Comparison of ENCODE assay signal across 8 mouse cellular contexts in the genomic region with DNA sequence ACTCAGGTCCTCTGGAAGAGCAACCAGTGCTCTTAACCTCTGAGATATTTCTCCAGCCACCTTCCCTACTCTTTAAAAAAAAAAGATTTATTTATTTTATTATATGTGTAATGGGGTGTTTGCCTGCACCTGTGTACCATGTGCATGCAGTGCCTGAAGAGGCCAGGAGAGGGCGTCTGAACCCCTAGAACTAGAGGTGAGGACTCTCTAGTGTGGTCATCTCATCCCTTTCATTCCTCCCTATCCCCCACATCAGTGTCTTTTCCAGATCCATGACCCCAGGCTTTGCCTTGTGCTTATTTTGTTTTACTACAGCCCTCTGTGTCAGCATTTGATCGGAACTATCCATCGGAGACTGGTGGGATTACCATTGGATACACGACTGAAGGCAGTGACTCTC. TPM values are rescaled to one million over a fixed set of nuclear protein-coding genes. Genes with fewer than 3 reads are reported as not detected.
DNase-seq lines count a peak whose midpoint lies in the region; ATAC-seq lines count a peak whose summit lies in the region.
"Had no signal": no experiment of that assay in that cellular context is flagged by ENCODE, and none has a peak within 500 bp of the region (broad histone marks: within the 10 kb centered on the region; RNA-seq: fewer than 3 reads in every experiment).

No protein-coding gene starts in this region.

- 57% methylated on average over 4 of the region's 4 CpGs for WGBS in liver, embryonic 12.5 days (ENCODE audit: insufficient replicate concordance)

- H3K4me1 ChIP-seq in liver, embryonic 12.5 days = no peaks in the 10 kb centered on the region

- H3K9ac ChIP-seq in liver, embryonic 12.5 days = no peak overlapping the region

- DNase-seq in liver = peak; percentile 40
- DNase-seq in adrenal gland, postnatal 36 days = peak; percentile 19 to 42
- peak; percentile 68 to 86 for DNase-seq in cerebellum, postnatal 14 days
- DNase-seq in splenic B cell, adult 2 months (ENCODE audit: low read depth, low spot score) = peak; percentile 46
- no peak for DNase-seq in frontal cortex, postnatal 36 days (ENCODE audit: low spot score in 2 of 2)
- no peak for DNase-seq in layer of hippocampus, adult 8-10 months (ENCODE audit: low spot score in 2 of 2)

- H3K4me3 ChIP-seq in liver, embryonic 12.5 days = no peak overlapping the region

- H3K36me3 ChIP-seq in liver, embryonic 12.5 days = no peaks in the 10 kb centered on the region
- no peaks in the 10 kb centered on the region for H3K36me3 ChIP-seq in splenic B cell, adult 2 months (ENCODE audit: control insufficient read depth, insufficient read depth, low read length, poor library complexity, severe bottlenecking)

- no peak overlapping the region for H3K4me2 ChIP-seq in liver, embryonic 12.5 days

- H3K27me3 ChIP-seq in liver, embryonic 12.5 days (replicated peaks) = peaks cover 6% of the 10 kb centered on the region
- H3K27me3 ChIP-seq in splenic B cell, adult 2 months (ENCODE audit: control insufficient read depth, insufficient read depth, low read length, poor library complexity, severe bottlenecking) = no peaks in the 10 kb centered on the region

- no peak for ATAC-seq in liver, embryonic 12.5 days

- H3K27ac ChIP-seq in liver, embryonic 12.5 days = no peak overlapping the region

- no peaks in the 10 kb centered on the region for H3K9me3 ChIP-seq in liver, embryonic 12.5 days (replicated peaks)

RNA-seq across cellular contexts. Expression of a gene that starts 5.2 kb away (rescaled TPM):
- 0.04 and 0.08 TPM in 2 replicates for polyA plus RNA-seq in liver, embryonic 12.5 days (2016; fragmentation: Nextera tagmentation; extraction: Ambion mirVana)
- 1 to 10 TPM in 1 of 2 experiments, under 1 TPM in 1; 0.79 to 1.1 TPM for total RNA-seq in adrenal gland, postnatal 36 days (2021)
- total RNA-seq in layer of hippocampus, adult 8-10 months (2022) = 10 to 100 TPM; 23.4 to 28.0 (median 26.3) TPM

RNA-seq across cellular contexts. Expression of a gene that starts 18.3 kb away (rescaled TPM):
- polyA plus RNA-seq in liver, embryonic 12.5 days (2016; fragmentation: Nextera tagmentation; extraction: Ambion mirVana) = 114 and 115 TPM in 2 replicates
- total RNA-seq in adrenal gland, postnatal 36 days (2021) = 10 to 100 TPM; 50.1 to 60.8 TPM
- total RNA-seq in layer of hippocampus, adult 8-10 months (2022) = 10 to 100 TPM; 57.1 to 58.8 (median 58.0) TPM

RNA-seq across cellular contexts. Expression of a gene that starts 35.9 kb away (rescaled TPM):
- polyA plus RNA-seq in liver, embryonic 12.5 days (2016; fragmentation: Nextera tagmentation; extraction: Ambion mirVana) = not detected in 2 replicates
- total RNA-seq in adrenal gland, postnatal 36 days (2021) = not detected
- not detected for total RNA-seq in layer of hippocampus, adult 8-10 months (2022)
- total RNA-seq: left cerebral cortex, adult 18-20 months had no signal

Comparison
In these comparisons a context has a peak if more than half of its experiments do, and no peak if none do; other contexts are left out.
1. DNase-seq: peak in liver (single experiment), adrenal gland, postnatal 36 days (2 of 2), cerebellum, postnatal 14 days (2 of 2) and splenic B cell, adult 2 months (single experiment); none in frontal cortex, postnatal 36 days (0 of 2) and layer of hippocampus, adult 8-10 months (0 of 2).
2. RNA of a gene that starts 5.2 kb away (total RNA-seq): 23.4 to 28.0 TPM in layer of hippocampus, adult 8-10 months; 0.79 to 1.1 TPM in adrenal gland, postnatal 36 days; every median in the first group is over 10 times any median in the second.